27 mouse cellular contexts compared by ENCODE assay signal in the genomic region with DNA sequence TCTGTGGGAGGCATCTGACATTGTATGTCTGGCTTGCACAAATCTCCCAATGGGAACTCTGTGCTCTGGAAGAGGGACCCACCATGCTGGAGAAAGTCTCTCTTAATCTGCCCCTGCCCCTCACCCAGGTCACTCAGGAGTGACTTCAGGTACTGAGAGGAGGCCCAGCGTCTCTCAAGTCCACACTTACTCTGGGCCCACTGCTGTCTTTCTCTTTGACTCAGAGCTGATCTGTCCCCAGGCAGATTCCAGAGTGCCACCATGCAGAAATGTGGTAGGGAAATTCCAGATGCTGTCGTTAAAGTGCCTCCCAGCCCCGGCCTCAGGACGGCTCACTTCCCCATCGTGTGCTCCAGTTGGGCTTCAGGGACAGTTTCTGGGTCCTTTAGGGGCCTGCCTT. TPM values are rescaled to one million over a fixed set of nuclear protein-coding genes. Genes with fewer than 3 reads are reported as not detected.
DNase-seq lines count a peak whose midpoint lies in the region; TF ChIP-seq lines count a peak whose summit lies in the region.
"Had no signal": no experiment of that assay in that cellular context is flagged by ENCODE, and none has a peak within 500 bp of the region (broad histone marks: within the 10 kb centered on the region; RNA-seq: fewer than 3 reads in every experiment).

No protein-coding gene starts in this region.

- no peak for TF ChIP-seq POLR2A in myocyte (IDR thresholded peaks at IDR 0.05; ENCODE audit: insufficient read length, low read depth)

- H3K4me2 ChIP-seq in myocyte (ENCODE audit: low read depth), result peak overlapping the region; percentile 81
- H3K4me2 ChIP-seq: embryonic facial prominence, embryonic 12.5 days; forebrain, embryonic 15.5 days; limb, embryonic 13.5 days; liver, embryonic 11.5 days; midbrain, embryonic 15.5 days had no signal

- no peak overlapping the region for H3K4me3 ChIP-seq in heart, embryonic 10.5 days
- H3K4me3 ChIP-seq in embryonic facial prominence, embryonic 10.5 days, result no peak overlapping the region
- no peak overlapping the region for H3K4me3 ChIP-seq in myocyte
- H3K4me3 ChIP-seq in forebrain, embryonic 10.5 days, result no peak overlapping the region
- H3K4me3 ChIP-seq: embryonic facial prominence, embryonic 12.5 days; forebrain, embryonic 15.5 days; limb, embryonic 13.5 days; midbrain, embryonic 15.5 days had no signal

- 56% methylated on average over 5 of the region's 5 CpGs for WGBS in heart, embryonic 10.5 days
- WGBS in embryonic facial prominence, embryonic 10.5 days, result 58% methylated on average over 5 of the region's 5 CpGs
- 70% methylated on average over 5 of the region's 5 CpGs for WGBS in forebrain, embryonic 10.5 days

- no peaks in the 10 kb centered on the region for H3K9me3 ChIP-seq in heart, embryonic 10.5 days
- 0 out of 2 replicates have a peak, but pooled peaks cover 2% of the 10 kb centered on the region for H3K9me3 ChIP-seq in embryonic facial prominence, embryonic 10.5 days
- no peaks in the 10 kb centered on the region; the same call in 1 of the 2 replicates for H3K9me3 ChIP-seq in forebrain, embryonic 10.5 days
- H3K9me3 ChIP-seq: embryonic facial prominence, embryonic 12.5 days; forebrain, embryonic 15.5 days; limb, embryonic 13.5 days; midbrain, embryonic 15.5 days had no signal

- no peak for DNase-seq in heart, embryonic 10.5 days (ENCODE audit: low spot score)
- no peak for DNase-seq in heart, postnatal 10 days
- peak; percentile 74 for DNase-seq in A20 (ENCODE audit: low read depth, low spot score)
- no peak for DNase-seq in embryonic facial prominence, embryonic 10.5 days (ENCODE audit: low spot score)
- DNase-seq in spleen, postnatal 14 days (ENCODE audit: low spot score in 2 of 2), result no peak
- no peak for DNase-seq in forebrain, embryonic 10.5 days (ENCODE audit: extremely low spot score, low spot score)
- DNase-seq in ovary, adult 18-20 months (ENCODE audit: low spot score), result no peak
- DNase-seq: adrenal gland, adult 8-10 months; cerebellum, adult 8-10 months; cerebellum, postnatal 25 days; kidney, adult 11 months; kidney, postnatal 36 days; lung, adult 18-20 months; lung, postnatal 10 days; right cerebral cortex, postnatal 4 days; thymus, adult 18-20 months; thymus, postnatal 25 days had no signal

- no peaks in the 10 kb centered on the region for H3K36me3 ChIP-seq in heart, embryonic 10.5 days
- H3K36me3 ChIP-seq in embryonic facial prominence, embryonic 10.5 days (replicated peaks), result no peaks in the 10 kb centered on the region
- no peaks in the 10 kb centered on the region for H3K36me3 ChIP-seq in myocyte (ENCODE audit: control insufficient read depth, insufficient read depth)
- no peaks in the 10 kb centered on the region for H3K36me3 ChIP-seq in forebrain, embryonic 10.5 days (replicated peaks)
- H3K36me3 ChIP-seq: embryonic facial prominence, embryonic 12.5 days; forebrain, embryonic 15.5 days; limb, embryonic 13.5 days; midbrain, embryonic 15.5 days had no signal

- peak overlapping the region; percentile 6; the same call in 1 of the 2 replicates for H3K27ac ChIP-seq in heart, embryonic 10.5 days
- H3K27ac ChIP-seq in embryonic facial prominence, embryonic 10.5 days (replicated peaks), result 0 out of 2 replicates have a peak overlapping the region, but pooled peaks have one; percentile 5
- H3K27ac ChIP-seq in forebrain, embryonic 10.5 days, result no peak overlapping the region
- H3K27ac ChIP-seq: embryonic facial prominence, embryonic 12.5 days; forebrain, embryonic 15.5 days; limb, embryonic 13.5 days; macrophage; midbrain, embryonic 15.5 days had no signal

- peaks cover 43% of the 10 kb centered on the region for H3K4me1 ChIP-seq in heart, embryonic 10.5 days
- peaks cover 32% of the 10 kb centered on the region for H3K4me1 ChIP-seq in embryonic facial prominence, embryonic 10.5 days
- H3K4me1 ChIP-seq in forebrain, embryonic 10.5 days, result peaks cover 22% of the 10 kb centered on the region
- H3K4me1 ChIP-seq: forebrain, embryonic 15.5 days; midbrain, embryonic 15.5 days had no signal

- no peaks in the 10 kb centered on the region for H3K79me2 ChIP-seq in myocyte (ENCODE audit: control insufficient read depth, insufficient read depth)

- H3ac ChIP-seq in myocyte (ENCODE audit: control insufficient read depth, insufficient read length), result no peak overlapping the region

- intact Hi-C loops in heart, postnatal 10 days (cut with DNase I), result loop anchor here (5.0 kb wide), 1 partner anchor 37 kb away; no protein-coding TSS in a partner anchor

- H3K27me3 ChIP-seq in heart, embryonic 10.5 days (ENCODE audit: insufficient read depth, poor library complexity, severe bottlenecking), result no peaks in the 10 kb centered on the region
- H3K27me3 ChIP-seq in embryonic facial prominence, embryonic 10.5 days (replicated peaks; ENCODE audit: low read depth, poor library complexity, severe bottlenecking), result no peaks in the 10 kb centered on the region
- H3K27me3 ChIP-seq in myocyte (ENCODE audit: control insufficient read depth, insufficient read depth, insufficient read length), result no peaks in the 10 kb centered on the region
- H3K27me3 ChIP-seq in forebrain, embryonic 10.5 days (ENCODE audit: poor library complexity, severe bottlenecking), result no peaks in the 10 kb centered on the region
- H3K27me3 ChIP-seq: forebrain, embryonic 15.5 days; limb, embryonic 13.5 days; midbrain, embryonic 15.5 days had no signal

TF ChIP-seq in myocyte, 11 proteins besides CTCF, POLR2A, EP300 and RAD21:
- TF ChIP-seq CEBPB (IDR thresholded peaks at IDR 0.05; ENCODE audit: insufficient read depth, poor library complexity, severe bottlenecking) (no peak), MYOD1 (IDR thresholded peaks at IDR 0.05; ENCODE audit: control insufficient read depth in 1 of 3, insufficient read length in 2 of 3, low read depth in 2 of 3) (no peak)

RNA-seq across cellular contexts. Expression of a gene that starts 32.0 kb away (rescaled TPM):
- 0.10 TPM in 1 of 2 replicates, not detected in the other for polyA plus RNA-seq in heart, embryonic 10.5 days (2016; fragmentation: Nextera tagmentation; extraction: Ambion mirVana)
- under 1 TPM; 0.35 to 0.50 TPM for total RNA-seq in heart, postnatal 10 days (2021)
- polyA plus RNA-seq in embryonic facial prominence, embryonic 10.5 days (2016; fragmentation: Nextera tagmentation; extraction: Ambion mirVana), result not detected in 2 replicates
- polyA plus RNA-seq in myocyte (2012; fragmentation: generic; extraction: Trizol), result 0.11 TPM
- polyA plus RNA-seq in forebrain, embryonic 10.5 days (2016; fragmentation: Nextera tagmentation; extraction: Ambion mirVana), result not detected in 2 replicates
- total RNA-seq: heart, postnatal 25 days; megakaryocyte-erythroid progenitor cell, adult 5-6 weeks had no signal
- polyA plus RNA-seq: hindbrain, embryonic 11.5 days; liver, embryonic 11.5 days; macrophage had no signal

RNA-seq across cellular contexts. Expression of a gene that starts 34.3 kb away (rescaled TPM):
- polyA plus RNA-seq in heart, embryonic 10.5 days (2016; fragmentation: Nextera tagmentation; extraction: Ambion mirVana), result 0.16 TPM in 1 of 2 replicates, not detected in the other
- total RNA-seq in heart, postnatal 10 days (2021), result 10 to 100 TPM; 45.2 to 48.3 TPM
- polyA plus RNA-seq in embryonic facial prominence, embryonic 10.5 days (2016; fragmentation: Nextera tagmentation; extraction: Ambion mirVana), result 0.08 and 0.25 TPM in 2 replicates
- 27.4 TPM for polyA plus RNA-seq in myocyte (2012; fragmentation: generic; extraction: Trizol)
- 0.14 and 0.75 TPM in 2 replicates for polyA plus RNA-seq in forebrain, embryonic 10.5 days (2016; fragmentation: Nextera tagmentation; extraction: Ambion mirVana)
- total RNA-seq: megakaryocyte-erythroid progenitor cell, adult 5-6 weeks had no signal

Comparison
In these comparisons a context has a peak if more than half of its experiments do, and no peak if none do; other contexts are left out.
1. RNA of a gene that starts 34.3 kb away (polyA plus RNA-seq): 27.4 TPM in myocyte (single experiment); 0.08 to 0.25 TPM in embryonic facial prominence, embryonic 10.5 days, 0.16 TPM in heart, embryonic 10.5 days and 0.14 to 0.75 TPM in forebrain, embryonic 10.5 days; every median in the first group is over 10 times any median in the second.